Mouse (Mus musculus): ENCODE measurements around the gene Adat3. TPM values are rescaled to one million over a fixed set of nuclear protein-coding genes. Genes with fewer than 3 reads are reported as not detected.

The Adat3 gene
- total and polyA plus RNA-seq, 3 experiments = 1.6 to 19.4 TPM; not detected in 1

DNA sequence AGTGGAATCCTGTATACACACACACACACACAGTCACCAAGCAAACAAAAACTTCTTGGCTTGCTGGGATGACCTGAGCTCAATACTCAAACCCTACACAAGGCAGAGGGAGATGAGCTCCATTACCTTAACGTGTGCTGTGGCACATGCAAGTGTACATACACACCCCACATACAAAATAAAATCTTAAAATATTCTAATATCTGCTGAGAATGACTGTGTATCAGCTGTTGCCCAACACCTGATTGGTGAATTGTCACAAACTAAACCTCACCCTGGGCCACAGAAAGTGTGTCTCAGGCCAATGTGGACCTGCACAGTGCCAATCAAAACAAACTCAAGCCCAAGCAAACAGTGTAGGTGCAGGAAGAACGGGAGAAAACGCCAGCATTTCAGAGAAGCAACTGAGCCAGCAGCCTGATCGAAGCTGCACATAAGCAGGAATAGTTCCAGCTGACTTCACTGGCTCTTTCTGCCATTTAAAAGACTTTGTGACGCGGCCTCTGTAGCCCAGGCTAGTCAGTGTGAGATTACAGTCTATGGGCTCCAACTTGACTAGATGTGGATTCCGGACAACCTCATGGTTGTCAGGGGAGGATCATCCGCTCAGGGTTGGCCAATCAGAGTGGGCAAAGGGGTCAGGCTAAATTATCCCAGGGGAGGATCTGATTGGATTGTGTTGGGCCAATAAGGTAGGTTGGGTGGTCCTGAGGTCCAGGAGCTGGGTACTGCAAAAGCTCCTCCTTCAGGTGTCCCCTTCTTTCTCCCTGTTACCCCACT lies 17.0 kb downstream of the Adat3 start:
- peaks cover 37% of the 10 kb centered on the region for H3K4me1 ChIP-seq (ENCODE audit: insufficient read depth, low read depth, low read length)
- no peaks in the 10 kb centered on the region for H3K27me3 ChIP-seq (ENCODE audit: insufficient read depth, low read length)
- no peaks in the 10 kb centered on the region for H3K9me3 ChIP-seq (replicated peaks)
- no peak overlapping the region for H3K4me3 ChIP-seq (ENCODE audit: low read depth, low read length)
- ATAC-seq (ENCODE audit: extremely low read depth, insufficient number of reproducible peaks, low FRiP score, poor library complexity, severe bottlenecking) = no peak
- no peak for DNase-seq (ENCODE audit: low spot score)
- H3K36me3 ChIP-seq (replicated peaks) = peaks cover 58% of the 10 kb centered on the region
- TF ChIP-seq POLR2AphosphoS5 (IDR thresholded peaks at IDR 0.05; ENCODE audit: insufficient replicate concordance, low read depth, low read length) = no peak
- TF ChIP-seq TAL1 (conservative IDR thresholded peaks at IDR 0.05; ENCODE audit: low read depth, low read length) = no peak
- no peak for TF ChIP-seq GATA1 (IDR thresholded peaks at IDR 0.05; ENCODE audit: borderline replicate concordance, low read length)
- TF ChIP-seq GATA2 (IDR thresholded peaks at IDR 0.05; ENCODE audit: borderline replicate concordance, low read depth, low read length) = no peak
- no peak for TF ChIP-seq CTCF (IDR thresholded peaks at IDR 0.05; ENCODE audit: low read depth, low read length)

GRCm38 (mm10) chr10:80620365-80620764 lies 17.7 kb downstream of the Adat3 start:
- peaks cover 44% of the 10 kb centered on the region for H3K4me1 ChIP-seq (ENCODE audit: insufficient read depth, low read depth, low read length)

GRCm38 (mm10) chr10:80620796-80621689 lies 18.4 kb downstream of the Adat3 start:
- TF ChIP-seq GATA2 (IDR thresholded peaks at IDR 0.05; ENCODE audit: borderline replicate concordance, low read depth, low read length) = no peak
- no peak for TF ChIP-seq GATA1 (IDR thresholded peaks at IDR 0.05; ENCODE audit: borderline replicate concordance, low read length)
- no peak for TF ChIP-seq CTCF (IDR thresholded peaks at IDR 0.05; ENCODE audit: low read depth, low read length)
- TF ChIP-seq POLR2AphosphoS5 (IDR thresholded peaks at IDR 0.05; ENCODE audit: insufficient replicate concordance, low read depth, low read length) = no peak
- no peak for TF ChIP-seq TAL1 (conservative IDR thresholded peaks at IDR 0.05; ENCODE audit: low read depth, low read length)
- ATAC-seq (ENCODE audit: extremely low read depth, insufficient number of reproducible peaks, low FRiP score, poor library complexity, severe bottlenecking) (no peak), DNase-seq (ENCODE audit: low spot score) (no peak)
- H3K9me3 ChIP-seq (replicated peaks) = no peaks in the 10 kb centered on the region
- H3K4me1 ChIP-seq (ENCODE audit: insufficient read depth, low read depth, low read length) = peaks cover 51% of the 10 kb centered on the region
- peaks cover 58% of the 10 kb centered on the region for H3K36me3 ChIP-seq (replicated peaks)
- H3K4me3 ChIP-seq (ENCODE audit: low read depth, low read length) = peak overlapping the region; percentile 94
- no peaks in the 10 kb centered on the region for H3K27me3 ChIP-seq (ENCODE audit: insufficient read depth, low read length)

More at GRCm38 (mm10) chr10:80620365-80620764, 17.7 kb downstream of the Adat3 start:
- DNase-seq (ENCODE audit: low spot score) = no peak
- no peak for ATAC-seq (ENCODE audit: extremely low read depth, insufficient number of reproducible peaks, low FRiP score, poor library complexity, severe bottlenecking)
- H3K4me3 ChIP-seq (ENCODE audit: low read depth, low read length) = no peak overlapping the region; the same call in 1 of the 2 replicates
- no peaks in the 10 kb centered on the region for H3K9me3 ChIP-seq (replicated peaks)
- TF ChIP-seq POLR2AphosphoS5 (IDR thresholded peaks at IDR 0.05; ENCODE audit: insufficient replicate concordance, low read depth, low read length) = no peak
- no peak for TF ChIP-seq GATA1 (IDR thresholded peaks at IDR 0.05; ENCODE audit: borderline replicate concordance, low read length)
- peaks cover 58% of the 10 kb centered on the region for H3K36me3 ChIP-seq (replicated peaks)
- no peaks in the 10 kb centered on the region for H3K27me3 ChIP-seq (ENCODE audit: insufficient read depth, low read length)

GRCm38 (mm10) chr10:80621690-80621939 lies 18.9 kb downstream of the Adat3 start:
- Histone ChIP-seq H3K36me3 (replicated peaks) (peaks cover 58% of the 10 kb centered on the region), H3K9me3 (replicated peaks) (no peaks in the 10 kb centered on the region), H3K4me1 (ENCODE audit: insufficient read depth, low read depth, low read length) (peaks cover 56% of the 10 kb centered on the region), H3K27me3 (ENCODE audit: insufficient read depth, low read length) (no peaks in the 10 kb centered on the region), H3K4me3 (ENCODE audit: low read depth, low read length) (peak overlapping the region; percentile 94)
- DNase-seq (ENCODE audit: low spot score) = no peak
- no peak for TF ChIP-seq CTCF (IDR thresholded peaks at IDR 0.05; ENCODE audit: low read depth, low read length)
- no peak for TF ChIP-seq POLR2AphosphoS5 (IDR thresholded peaks at IDR 0.05; ENCODE audit: insufficient replicate concordance, low read depth, low read length)
- no peak for TF ChIP-seq TAL1 (conservative IDR thresholded peaks at IDR 0.05; ENCODE audit: low read depth, low read length)
- TF ChIP-seq GATA1 (IDR thresholded peaks at IDR 0.05; ENCODE audit: borderline replicate concordance, low read length) = no peak
- TF ChIP-seq GATA2 (IDR thresholded peaks at IDR 0.05; ENCODE audit: borderline replicate concordance, low read depth, low read length) = no peak
- ATAC-seq (ENCODE audit: extremely low read depth, insufficient number of reproducible peaks, low FRiP score, poor library complexity, severe bottlenecking) = no peak

DNA sequence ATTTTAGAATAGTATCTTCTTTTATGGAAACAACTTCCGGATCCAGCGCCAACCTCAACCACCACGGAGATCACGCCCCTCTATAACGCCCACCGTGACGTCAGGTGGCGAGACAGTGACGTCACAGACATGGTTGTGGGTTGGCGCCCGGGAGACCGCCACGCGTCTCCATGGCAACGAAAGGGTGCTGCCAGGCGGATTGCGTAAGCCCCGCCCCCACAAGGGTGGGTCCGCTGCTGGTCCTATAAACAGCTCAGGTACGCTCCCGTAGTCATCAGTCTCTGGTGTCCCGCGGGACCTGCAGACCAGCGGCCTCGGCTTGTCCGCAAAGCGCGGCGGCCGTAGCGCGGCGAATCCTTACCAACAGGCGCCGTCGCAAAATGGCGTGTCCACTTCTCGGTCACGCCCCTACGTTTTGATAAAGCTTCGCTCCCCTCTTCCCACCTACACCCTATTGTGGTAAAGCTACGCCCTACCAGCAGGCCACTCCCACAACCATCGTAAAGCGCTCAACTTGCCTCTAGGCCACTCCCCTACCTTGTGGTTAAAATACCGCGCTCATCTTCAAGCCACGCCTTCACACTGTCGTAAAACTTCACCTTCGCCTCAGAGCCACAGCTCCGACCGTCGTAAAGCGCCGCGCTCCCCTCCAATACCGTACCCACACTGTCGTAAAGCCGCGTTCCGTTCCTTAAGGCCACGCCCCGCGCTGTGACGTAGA lies 19.4 kb downstream of the Adat3 start:
- no peaks in the 10 kb centered on the region for H3K9me3 ChIP-seq (replicated peaks)
- no peaks in the 10 kb centered on the region for H3K27me3 ChIP-seq (ENCODE audit: insufficient read depth, low read length)
- H3K4me3 ChIP-seq (ENCODE audit: low read depth, low read length) = peak overlapping the region; percentile 94
- ATAC-seq (ENCODE audit: extremely low read depth, insufficient number of reproducible peaks, low FRiP score, poor library complexity, severe bottlenecking) = peak; percentile 89
- TF ChIP-seq POLR2AphosphoS5 (IDR thresholded peaks at IDR 0.05; ENCODE audit: insufficient replicate concordance, low read depth, low read length) (0 out of 2 replicates have a peak, but pooled peaks have one; percentile 55), TAL1 (conservative IDR thresholded peaks at IDR 0.05; ENCODE audit: low read depth, low read length) (no peak), GATA1 (IDR thresholded peaks at IDR 0.05; ENCODE audit: borderline replicate concordance, low read length) (no peak), GATA2 (IDR thresholded peaks at IDR 0.05; ENCODE audit: borderline replicate concordance, low read depth, low read length) (no peak), CTCF (IDR thresholded peaks at IDR 0.05; ENCODE audit: low read depth, low read length) (no peak)
- peaks cover 55% of the 10 kb centered on the region for H3K36me3 ChIP-seq (replicated peaks)
- DNase-seq (ENCODE audit: low spot score) = peak; percentile 94
- H3K4me1 ChIP-seq (ENCODE audit: insufficient read depth, low read depth, low read length) = peaks cover 57% of the 10 kb centered on the region
